Mouse (Mus musculus): ENCODE data around the gene Gm6169. TPM values are rescaled to one million over a fixed set of nuclear protein-coding genes. Genes with fewer than 3 reads are reported as not detected.
"Not testable (repeated sequence)": the region's sequence is repeated elsewhere in the genome, so short reads cannot be mapped to it uniquely, and the experiment has no call there.

Gene Gm6169
- polyA plus RNA-seq, 1 experiment, result 160 TPM

- no peak overlapping the region for H3K4me3 ChIP-seq (replicated peaks; ENCODE audit: control insufficient read depth, low read depth, low read length)
- no peak for TF ChIP-seq POLR2A (IDR thresholded peaks at IDR 0.05; ENCODE audit: borderline replicate concordance, control insufficient read depth, low read depth, low read length)
- TF ChIP-seq CTCF (IDR thresholded peaks at IDR 0.05; ENCODE audit: control insufficient read depth, insufficient read depth, low read length), result no peak
- WGBS, result 80% methylated on average over 4 of the region's 4 CpGs
- H3K27ac ChIP-seq (ENCODE audit: control insufficient read depth, insufficient read depth, low read depth, low read length, poor library complexity), result no peak overlapping the region
- no peaks in the 10 kb centered on the region; the same call in 1 of the 2 replicates for H3K4me1 ChIP-seq (ENCODE audit: control insufficient read depth, insufficient read depth, low read length)
Measured at GRCm38 (mm10) chr13:97109046-97109445, 10.0 kb upstream of the Gm6169 start.

DNA sequence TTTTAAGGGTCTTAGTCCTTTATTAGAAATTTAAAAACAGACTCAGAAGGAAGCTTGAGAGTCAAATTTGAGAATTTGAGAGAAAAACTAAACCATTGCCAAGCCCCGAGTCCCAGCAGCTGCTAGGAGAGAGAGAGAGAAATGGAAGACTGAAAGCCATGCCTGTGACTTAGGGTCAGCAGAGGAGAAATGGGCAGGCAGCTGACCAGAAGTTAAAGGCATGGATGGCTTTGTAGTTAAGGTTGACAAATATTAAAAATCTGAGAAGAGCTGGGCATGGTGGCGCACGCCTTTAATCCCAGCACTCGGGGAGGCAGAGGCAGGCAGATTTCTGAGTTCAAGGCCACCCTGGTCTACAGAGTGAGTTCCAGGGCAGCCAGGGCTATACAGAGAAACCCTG, 8.7 kb upstream of the Gm6169 start:
- not testable (repeated sequence) for H3K4me1 ChIP-seq (ENCODE audit: control insufficient read depth, insufficient read depth, low read length); H3K4me3 ChIP-seq (replicated peaks; ENCODE audit: control insufficient read depth, low read depth, low read length); H3K27ac ChIP-seq (ENCODE audit: control insufficient read depth, insufficient read depth, low read depth, low read length, poor library complexity)
- WGBS, result 84% methylated on average over 4 of the region's 4 CpGs

GRCm38 (mm10) chr13:97104996-97105395, 6.0 kb upstream of the Gm6169 start:
- H3K4me3 ChIP-seq (replicated peaks; ENCODE audit: control insufficient read depth, low read depth, low read length), result no peak overlapping the region
- 83% methylated on average over 7 of the region's 7 CpGs for WGBS
- H3K4me1 ChIP-seq (ENCODE audit: control insufficient read depth, insufficient read depth, low read length), result no peaks in the 10 kb centered on the region; the same call in 1 of the 2 replicates
- H3K27ac ChIP-seq (ENCODE audit: control insufficient read depth, insufficient read depth, low read depth, low read length, poor library complexity), result no peak overlapping the region
- TF ChIP-seq POLR2A (IDR thresholded peaks at IDR 0.05; ENCODE audit: borderline replicate concordance, control insufficient read depth, low read depth, low read length) (no peak), CTCF (IDR thresholded peaks at IDR 0.05; ENCODE audit: control insufficient read depth, insufficient read depth, low read length) (no peak)

- no peak overlapping the region for H3K27ac ChIP-seq (ENCODE audit: control insufficient read depth, insufficient read depth, low read depth, low read length, poor library complexity)
- 71% methylated on average over 4 of the region's 4 CpGs for WGBS
- H3K4me1 ChIP-seq (ENCODE audit: control insufficient read depth, insufficient read depth, low read length), result no peaks in the 10 kb centered on the region
- no peak overlapping the region for H3K4me3 ChIP-seq (replicated peaks; ENCODE audit: control insufficient read depth, low read depth, low read length)
- no peak for TF ChIP-seq POLR2A (IDR thresholded peaks at IDR 0.05; ENCODE audit: borderline replicate concordance, control insufficient read depth, low read depth, low read length)
- no peak for TF ChIP-seq CTCF (IDR thresholded peaks at IDR 0.05; ENCODE audit: control insufficient read depth, insufficient read depth, low read length)
Measured at GRCm38 (mm10) chr13:97095726-97096125, 3.3 kb downstream of the Gm6169 start.

- no peak overlapping the region for H3K27ac ChIP-seq (ENCODE audit: control insufficient read depth, insufficient read depth, low read depth, low read length, poor library complexity)
- H3K4me3 ChIP-seq (replicated peaks; ENCODE audit: control insufficient read depth, low read depth, low read length), result no peak overlapping the region
- H3K4me1 ChIP-seq (ENCODE audit: control insufficient read depth, insufficient read depth, low read length), result no peaks in the 10 kb centered on the region
- WGBS, result 78% methylated on average over 3 of the region's 3 CpGs
- TF ChIP-seq CTCF (IDR thresholded peaks at IDR 0.05; ENCODE audit: control insufficient read depth, insufficient read depth, low read length) (no peak), POLR2A (IDR thresholded peaks at IDR 0.05; ENCODE audit: borderline replicate concordance, control insufficient read depth, low read depth, low read length) (no peak)
Measured at GRCm38 (mm10) chr13:97088183-97088582, 10.9 kb downstream of the Gm6169 start.

DNA sequence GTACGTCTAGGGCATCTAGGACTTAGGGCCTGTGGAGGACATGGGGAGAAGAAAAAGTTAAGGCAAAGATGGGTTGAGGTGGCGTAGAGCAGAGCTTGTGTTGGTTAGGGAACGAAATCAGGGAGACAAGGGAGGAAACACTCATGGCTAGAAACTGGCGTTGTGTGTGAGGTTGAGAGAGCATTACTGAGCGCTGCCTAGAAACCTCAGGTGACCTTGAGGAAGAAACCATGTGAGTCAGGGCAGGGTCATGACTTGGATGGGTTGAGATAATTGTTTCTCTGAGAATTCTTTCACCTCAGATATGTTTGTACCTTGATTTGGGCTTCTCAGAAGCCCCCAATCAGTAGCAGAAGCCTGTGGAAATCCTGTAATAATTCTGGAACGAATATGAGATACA, 11.6 kb downstream of the Gm6169 start:
- no peaks in the 10 kb centered on the region for H3K4me1 ChIP-seq (ENCODE audit: control insufficient read depth, insufficient read depth, low read length)
- TF ChIP-seq POLR2A (IDR thresholded peaks at IDR 0.05; ENCODE audit: borderline replicate concordance, control insufficient read depth, low read depth, low read length) (no peak), CTCF (IDR thresholded peaks at IDR 0.05; ENCODE audit: control insufficient read depth, insufficient read depth, low read length) (no peak)
- H3K4me3 ChIP-seq (replicated peaks; ENCODE audit: control insufficient read depth, low read depth, low read length), result no peak overlapping the region
- 86% methylated on average over 6 of the region's 6 CpGs for WGBS
- H3K27ac ChIP-seq (ENCODE audit: control insufficient read depth, insufficient read depth, low read depth, low read length, poor library complexity), result no peak overlapping the region

DNA sequence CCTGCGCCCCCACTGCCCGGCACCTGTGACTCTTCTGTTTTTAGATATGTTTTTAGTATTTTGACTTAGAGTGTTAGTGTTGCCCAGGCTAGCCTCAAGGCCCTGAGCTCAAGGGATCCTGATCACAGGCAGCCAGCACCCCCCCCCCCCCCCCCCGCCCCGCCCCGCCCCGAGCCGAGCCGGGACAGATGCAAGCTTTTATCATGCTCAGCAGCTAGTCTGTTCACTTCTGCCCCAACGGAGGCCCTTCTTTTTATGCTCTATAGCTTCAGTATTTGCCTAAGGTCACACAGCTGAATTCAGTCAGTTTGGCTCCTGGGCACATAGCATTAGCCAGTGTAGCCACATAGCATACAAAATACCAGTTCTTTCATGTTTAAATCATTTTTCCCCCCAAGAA, 12.7 kb downstream of the Gm6169 start:
- no peak overlapping the region for H3K4me3 ChIP-seq (replicated peaks; ENCODE audit: control insufficient read depth, low read depth, low read length)
- no peaks in the 10 kb centered on the region for H3K4me1 ChIP-seq (ENCODE audit: control insufficient read depth, insufficient read depth, low read length)
- 72% methylated on average over 9 of the region's 9 CpGs for WGBS
- no peak overlapping the region for H3K27ac ChIP-seq (ENCODE audit: control insufficient read depth, insufficient read depth, low read depth, low read length, poor library complexity)
- TF ChIP-seq CTCF (IDR thresholded peaks at IDR 0.05; ENCODE audit: control insufficient read depth, insufficient read depth, low read length), result no peak
- no peak for TF ChIP-seq POLR2A (IDR thresholded peaks at IDR 0.05; ENCODE audit: borderline replicate concordance, control insufficient read depth, low read depth, low read length)

DNA sequence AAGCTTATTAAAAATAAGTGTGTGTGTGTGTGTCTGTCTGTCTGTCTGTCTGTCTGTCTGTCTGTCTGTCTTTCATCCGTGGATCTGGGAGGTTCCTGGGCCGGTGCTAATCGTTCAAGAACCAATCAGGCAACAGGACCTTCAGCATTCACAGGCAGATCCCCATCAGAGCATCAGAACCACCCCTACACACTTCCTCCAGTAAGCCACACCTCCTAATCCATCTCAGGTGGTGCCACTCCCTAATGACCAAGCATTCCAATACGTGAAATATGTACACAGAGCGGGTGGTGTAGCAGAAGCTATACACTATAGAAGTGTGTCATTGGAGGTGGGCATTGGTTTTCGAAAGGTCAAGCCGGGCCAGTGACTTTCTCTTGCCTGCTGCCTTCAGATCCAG, 16.6 kb downstream of the Gm6169 start:
- TF ChIP-seq POLR2A (IDR thresholded peaks at IDR 0.05; ENCODE audit: borderline replicate concordance, control insufficient read depth, low read depth, low read length) (no peak), CTCF (IDR thresholded peaks at IDR 0.05; ENCODE audit: control insufficient read depth, insufficient read depth, low read length) (no peak)
- no peak overlapping the region for H3K27ac ChIP-seq (ENCODE audit: control insufficient read depth, insufficient read depth, low read depth, low read length, poor library complexity)

GRCm38 (mm10) chr13:97080615-97081014, 18.4 kb downstream of the Gm6169 start:
- WGBS, result 77% methylated on average over 3 of the region's 3 CpGs
- TF ChIP-seq POLR2A (IDR thresholded peaks at IDR 0.05; ENCODE audit: borderline replicate concordance, control insufficient read depth, low read depth, low read length), result no peak
- H3K27ac ChIP-seq (ENCODE audit: control insufficient read depth, insufficient read depth, low read depth, low read length, poor library complexity), result no peak overlapping the region
- H3K4me3 ChIP-seq (replicated peaks; ENCODE audit: control insufficient read depth, low read depth, low read length), result no peak overlapping the region
- H3K4me1 ChIP-seq (ENCODE audit: control insufficient read depth, insufficient read depth, low read length), result no peaks in the 10 kb centered on the region

More for the DNA sequence above, 16.6 kb downstream of the Gm6169 start:
- H3K4me3 ChIP-seq (replicated peaks; ENCODE audit: control insufficient read depth, low read depth, low read length), result no peak overlapping the region
- WGBS, result 79% methylated on average over 7 of the region's 7 CpGs
- H3K4me1 ChIP-seq (ENCODE audit: control insufficient read depth, insufficient read depth, low read length), result no peaks in the 10 kb centered on the region
